Mouse (Mus musculus) cerebellum, adult 2 months (tissue): Measurements from ENCODE around the gene Cog7. TPM values are rescaled to one million over a fixed set of nuclear protein-coding genes. Genes with fewer than 3 reads are reported as not detected.

Experiments
- DNase-seq, 2 experiments: peaks; one replicate each; pipeline ENCODE4 v3.0.0; 2021
- H3K27ac ChIP-seq: fragments of 200-500 bp; 2 replicates; pipeline ENCODE4 v1.5.1; 2012; ENCODE audit warnings: low read length, control low read depth, inconsistent platforms; ENCODE audit not compliant: insufficient read depth
- H3K27me3 ChIP-seq: fragments of 200-500 bp; 2 replicates; pipeline ENCODE4 v1.6.1; 2012; ENCODE audit warnings: inconsistent platforms, mild to moderate bottlenecking, low read length, moderate library complexity; ENCODE audit not compliant: control insufficient read depth, insufficient read depth
- H3K4me1 ChIP-seq: fragments of 200-500 bp; 2 replicates; pipeline ENCODE4 v1.6.1; 2011; ENCODE audit warnings: low read length; ENCODE audit not compliant: control insufficient read depth, insufficient read depth
- H3K4me3 ChIP-seq: fragments of 200-500 bp; replicated peaks from 2 replicates; pipeline ENCODE3; 2011; ENCODE audit warnings: mild to moderate bottlenecking, low read depth, low read length, control low read depth; ENCODE audit not compliant: insufficient read depth
- CTCF ChIP-seq: fragments of 200-500 bp; IDR thresholded peaks from 2 replicates; pipeline ENCODE4 v1.5.1; 2011; ENCODE audit warnings: low read depth, mild to moderate bottlenecking, control low read depth, low read length, moderate library complexity, borderline replicate concordance; ENCODE audit not compliant: insufficient read depth
- POLR2A ChIP-seq: fragments of 200-500 bp; IDR thresholded peaks from 2 replicates; pipeline ENCODE4 v1.6.1; 2011; ENCODE audit warnings: low read length, control low read depth, borderline replicate concordance; ENCODE audit not compliant: insufficient read depth
- WGBS: fragments of 180-500 bp; shearing (Covaris S2); methylation state at CpG from one replicate; pipeline ENCODE4 v1.1.7; 2018; 5-methylcytosine and 5-hydroxymethylcytosine counted together
- polyA plus RNA-seq: library from polyadenylated mRNA; depleted of rRNA; stranded (reverse); fragments of >200 nt; gene quantifications from 2 replicates; pipeline ENCODE4 v1.2.3, GENCODE M21; 2012

The Cog7 gene
- polyA plus RNA-seq, 1 experiment = 32.3 TPM

DNA sequence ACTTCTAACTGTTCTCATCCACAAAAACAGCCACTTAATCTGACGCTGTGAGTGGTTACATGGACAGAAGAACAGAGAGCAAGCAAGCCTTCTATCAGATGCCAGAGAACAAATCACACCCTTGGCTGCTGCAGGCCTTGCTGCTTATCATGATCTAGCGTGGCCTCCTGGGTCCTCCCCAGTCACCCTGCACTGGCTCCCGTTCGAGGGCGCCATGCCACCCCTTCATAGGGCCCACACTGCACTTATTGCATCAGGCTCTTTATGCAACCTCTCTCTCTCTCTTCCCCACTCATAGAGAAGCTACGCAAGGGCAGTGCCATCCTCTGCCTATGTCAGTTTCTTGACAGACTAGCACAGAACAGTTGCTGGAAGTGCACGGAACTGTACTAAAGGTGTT, 15.3 kb downstream of the Cog7 start:
- WGBS = 89% methylated on average over 7 of the region's 7 CpGs
- Histone ChIP-seq H3K4me1 (no peaks in the 10 kb centered on the region), H3K27ac (no peak overlapping the region), H3K27me3 (no peaks in the 10 kb centered on the region), H3K4me3 (no peak overlapping the region)
- TF ChIP-seq CTCF = no peak
- TF ChIP-seq POLR2A = no peak
- DNase-seq = no peak

DNA sequence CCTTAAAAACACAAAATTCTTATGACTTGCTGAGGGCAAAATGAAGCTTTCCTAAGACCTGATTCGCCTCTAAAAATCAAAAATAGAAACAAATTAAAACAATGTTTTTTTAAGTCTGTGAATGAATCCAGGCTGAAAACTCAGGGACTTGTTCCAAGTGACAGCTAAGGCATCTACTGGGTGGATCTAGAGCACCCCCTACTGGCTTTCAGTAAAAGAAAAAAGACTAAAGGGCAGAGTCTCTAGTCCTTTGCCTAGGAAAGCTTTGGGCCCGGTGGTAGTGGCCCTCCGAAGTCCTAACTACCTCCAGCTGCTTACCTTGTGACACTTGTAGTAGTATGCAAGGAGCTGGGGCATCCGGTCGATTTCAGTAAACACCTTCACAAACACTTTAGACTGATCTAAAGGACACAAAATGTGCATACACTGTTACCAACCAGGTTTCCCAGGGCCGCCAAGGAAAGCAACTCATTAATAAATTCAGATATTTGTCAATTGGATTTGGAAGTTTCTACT, 17.6 kb downstream of the Cog7 start:
- H3K4me1 ChIP-seq = no peaks in the 10 kb centered on the region
- no peak overlapping the region for H3K27ac ChIP-seq
- 51% methylated on average over 6 of the region's 6 CpGs for WGBS
- H3K27me3 ChIP-seq = no peaks in the 10 kb centered on the region
- no peak overlapping the region for H3K4me3 ChIP-seq
- peak; percentile 49 to 79 for DNase-seq
- TF ChIP-seq POLR2A (no peak), CTCF (peak; percentile 61; the same call in 1 of the 2 replicates)

DNA sequence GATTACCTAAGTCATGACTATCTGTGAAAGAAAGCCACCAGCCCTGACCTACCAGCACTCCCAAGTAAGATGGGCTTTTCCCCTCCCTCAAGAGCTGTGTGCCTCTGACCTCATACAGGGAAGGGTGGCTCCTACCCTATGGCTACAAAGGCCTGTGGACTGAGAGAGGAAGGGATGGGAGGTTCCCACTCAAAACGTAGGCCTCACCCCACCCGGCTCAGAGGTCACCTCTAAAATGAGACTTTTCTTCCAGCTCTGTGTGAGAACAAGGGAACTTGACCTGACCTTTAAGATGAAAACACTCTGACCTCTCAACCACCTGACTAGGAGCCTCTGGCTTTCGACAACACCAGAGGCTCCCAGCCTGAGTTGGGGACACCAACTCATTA, 18.9 kb downstream of the Cog7 start:
- 96% methylated on average over 3 of the region's 3 CpGs for WGBS
- Histone ChIP-seq H3K4me3 (no peak overlapping the region), H3K27me3 (no peaks in the 10 kb centered on the region), H3K27ac (no peak overlapping the region), H3K4me1 (no peaks in the 10 kb centered on the region)
- no peak for DNase-seq
- TF ChIP-seq CTCF (no peak), POLR2A (no peak)

DNA sequence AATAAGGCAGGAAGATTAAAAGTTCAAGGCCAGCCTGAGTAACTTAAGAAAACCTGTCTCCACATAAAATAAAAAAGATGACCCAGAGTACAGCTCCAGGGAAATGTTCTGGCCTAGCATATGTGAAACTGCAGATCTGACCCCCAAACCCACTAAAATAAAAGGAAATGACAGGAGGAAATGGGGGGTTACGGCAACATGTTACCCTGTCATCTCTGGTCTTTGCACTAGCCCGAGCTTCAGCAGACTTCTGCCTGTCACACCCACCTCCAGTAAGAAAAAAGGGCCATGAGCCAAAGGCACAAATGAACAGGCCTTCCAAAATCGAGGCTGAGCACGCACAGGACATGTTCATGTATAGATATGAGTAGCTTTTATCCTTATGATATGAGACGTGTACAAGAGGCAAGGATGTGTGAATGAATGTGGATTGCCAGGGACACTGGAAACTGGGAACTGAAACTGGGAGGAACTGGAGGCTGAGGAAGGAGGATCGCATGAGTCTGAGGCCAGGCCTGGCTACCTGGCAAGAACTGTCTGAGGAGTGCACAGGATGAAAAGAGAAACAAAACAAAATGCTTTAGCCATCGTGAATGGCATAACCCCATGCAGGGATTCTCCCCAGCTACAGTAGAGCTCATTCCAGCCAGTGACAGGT, 19.5 kb downstream of the Cog7 start:
- 77% methylated on average over 7 of the region's 7 CpGs for WGBS
- no peak overlapping the region for H3K4me3 ChIP-seq
- H3K27ac ChIP-seq = no peak overlapping the region

DNA sequence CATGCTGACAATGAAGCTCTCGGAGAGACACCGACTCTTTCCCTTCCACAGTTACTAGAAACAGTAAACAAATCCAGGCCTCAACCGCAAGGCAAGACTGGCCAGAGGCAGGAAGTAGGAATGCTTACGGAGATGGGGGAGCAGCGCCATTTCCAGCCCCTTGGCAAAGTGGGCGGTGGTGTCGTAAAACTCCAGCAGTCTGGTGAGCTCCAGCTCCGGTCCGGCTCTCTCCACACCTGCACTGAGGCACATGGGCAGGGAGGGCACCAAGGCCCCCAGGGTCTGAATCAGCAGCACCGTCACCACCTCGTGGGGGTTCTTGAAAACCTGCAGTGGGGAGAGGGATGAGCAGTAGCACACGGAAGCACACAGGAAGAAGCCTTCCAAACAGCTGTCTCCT, 25.7 kb downstream of the Cog7 start:
- DNase-seq = no peak
- Histone ChIP-seq H3K27me3 (no peaks in the 10 kb centered on the region), H3K27ac (no peak overlapping the region), H3K4me1 (no peaks in the 10 kb centered on the region), H3K4me3 (no peak overlapping the region)
- TF ChIP-seq POLR2A (no peak), CTCF (no peak)
- WGBS = 93% methylated on average over 12 of the region's 12 CpGs

More for the DNA sequence above, 19.5 kb downstream of the Cog7 start:
- H3K27me3 ChIP-seq = no peaks in the 10 kb centered on the region
- no peaks in the 10 kb centered on the region for H3K4me1 ChIP-seq
- no peak for TF ChIP-seq POLR2A
- no peak for TF ChIP-seq CTCF
- DNase-seq = no peak

DNA sequence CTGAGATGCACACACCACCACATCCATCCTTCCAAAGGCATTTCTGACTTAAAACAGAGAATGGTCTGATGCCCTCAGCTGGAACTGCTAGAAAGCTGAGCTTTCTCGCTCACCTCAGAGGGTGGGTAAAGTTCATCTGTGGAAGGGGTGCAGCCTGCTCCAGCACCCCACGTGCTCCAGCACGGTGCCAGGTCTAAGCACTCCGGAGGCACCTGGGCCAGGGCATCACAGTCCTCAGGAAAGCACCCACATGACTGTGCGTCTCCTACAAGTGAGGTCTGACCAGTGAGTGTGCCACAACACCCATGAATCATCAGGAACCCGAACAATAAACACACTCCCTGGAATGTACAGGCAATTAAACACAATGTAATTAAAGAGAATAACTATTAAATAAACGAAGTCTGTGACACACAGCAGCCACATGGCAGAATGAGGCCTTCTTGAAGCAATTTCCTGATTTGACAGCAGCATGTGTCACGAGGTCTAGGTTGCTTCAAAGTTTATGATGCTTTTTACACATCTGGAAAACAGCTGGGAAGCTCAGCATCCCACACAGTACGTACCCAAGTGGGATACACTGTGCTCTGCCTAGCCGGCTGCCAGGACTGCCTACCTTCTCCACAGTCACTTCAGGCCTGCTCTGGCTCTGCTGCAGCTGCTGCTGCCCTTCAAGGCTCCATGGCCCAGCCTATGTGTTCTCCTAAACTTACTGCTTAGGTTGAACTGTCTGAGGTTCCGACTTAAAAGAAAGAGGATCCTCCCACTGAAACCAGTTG, 26.4 kb downstream of the Cog7 start:
- WGBS = 89% methylated on average over 11 of the region's 11 CpGs
- Histone ChIP-seq H3K27me3 (no peaks in the 10 kb centered on the region), H3K4me3 (no peak overlapping the region), H3K27ac (no peak overlapping the region), H3K4me1 (no peaks in the 10 kb centered on the region)
- no peak for TF ChIP-seq CTCF
- TF ChIP-seq POLR2A = no peak
- no peak for DNase-seq

DNA sequence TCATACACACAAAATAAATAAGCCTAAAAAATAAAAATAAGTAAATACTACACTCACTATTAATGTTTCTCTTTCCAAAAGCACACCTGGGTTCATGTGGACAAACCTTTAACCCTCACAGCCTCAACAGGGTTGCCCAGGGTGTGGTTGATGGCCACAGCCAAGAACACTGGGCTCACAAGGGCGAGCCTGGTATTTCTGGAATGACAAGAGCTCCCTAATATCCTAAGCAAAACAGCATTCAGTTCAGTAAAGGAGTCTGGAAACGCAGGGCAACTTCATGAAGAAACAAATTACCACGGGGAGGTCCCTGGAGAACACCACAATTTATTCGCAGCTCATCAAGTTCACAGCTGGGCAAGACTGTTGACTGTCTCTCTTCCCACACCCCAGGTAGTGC, 34.0 kb downstream of the Cog7 start:
- 80% methylated on average over 4 of the region's 4 CpGs for WGBS
- Histone ChIP-seq H3K4me3 (no peak overlapping the region), H3K27ac (no peak overlapping the region), H3K4me1 (peaks cover 4% of the 10 kb centered on the region; the same call in 1 of the 2 replicates), H3K27me3 (no peaks in the 10 kb centered on the region)
- TF ChIP-seq CTCF (no peak), POLR2A (no peak)
- peak in 1 of 2 experiments; percentile 9 for DNase-seq

DNA sequence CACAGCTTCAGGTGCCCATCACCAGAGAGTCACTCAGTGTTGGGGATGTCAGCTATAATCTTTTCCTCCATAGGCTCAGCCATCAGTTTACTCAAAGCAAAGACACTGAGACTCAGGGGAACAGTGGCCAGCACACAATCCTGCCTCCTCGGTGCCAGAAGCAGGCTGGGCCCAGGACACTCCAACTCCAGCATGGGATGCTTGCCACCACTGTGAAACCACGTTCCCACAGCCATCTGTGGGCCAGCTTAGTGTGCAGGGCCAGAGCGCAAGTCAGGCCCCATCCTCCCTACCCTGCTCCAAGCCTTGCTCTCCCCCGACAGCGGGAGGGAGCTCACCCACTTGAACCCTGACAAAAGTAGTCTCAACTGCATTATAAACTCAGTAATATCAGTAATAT, 35.3 kb downstream of the Cog7 start:
- Histone ChIP-seq H3K27me3 (no peaks in the 10 kb centered on the region), H3K27ac (no peak overlapping the region), H3K4me3 (no peak overlapping the region), H3K4me1 (peaks cover 8% of the 10 kb centered on the region; the same call in 1 of the 2 replicates)
- 20% methylated on average over 5 of the region's 5 CpGs for WGBS
- DNase-seq = peak; percentile 61 to 72
- TF ChIP-seq POLR2A = no peak
